Mouse (Mus musculus) cerebellum, adult 9-11 months (tissue): Measurements from ENCODE around the gene Kpna2.

ENCODE experiments used
- DNase-seq: peaks from one replicate; pipeline ENCODE4 v3.0.0; 2022

Gene Kpna2

GRCm38 (mm10) chr11:106981787-106982186 is 17.6 kb downstream of the Kpna2 start:
- DNase-seq = no peak

- peak; percentile 52 for DNase-seq
These were observed 18.9 kb downstream of the Kpna2 start for GRCm38 (mm10) chr11:106980455-106980854.

- DNase-seq = no peak
These were observed 23.1 kb downstream of the Kpna2 start for GRCm38 (mm10) chr11:106976194-106976593.

- no peak for DNase-seq
These were observed 23.7 kb downstream of the Kpna2 start for GRCm38 (mm10) chr11:106975419-106976177.

- no peak for DNase-seq
These were observed 24.9 kb downstream of the Kpna2 start for GRCm38 (mm10) chr11:106974440-106974839.

GRCm38 (mm10) chr11:106973016-106973415 is 26.3 kb downstream of the Kpna2 start:
- DNase-seq = no peak

GRCm38 (mm10) chr11:106969798-106970197 is 29.5 kb downstream of the Kpna2 start:
- DNase-seq = no peak

GRCm38 (mm10) chr11:106967630-106968029 is 31.7 kb downstream of the Kpna2 start:
- no peak for DNase-seq

GRCm38 (mm10) chr11:106965881-106966280 is 33.5 kb downstream of the Kpna2 start:
- no peak for DNase-seq

GRCm38 (mm10) chr11:106962310-106962709 is 37.0 kb downstream of the Kpna2 start:
- DNase-seq = no peak

- no peak for DNase-seq
These were observed 37.8 kb downstream of the Kpna2 start for GRCm38 (mm10) chr11:106961471-106962081.

GRCm38 (mm10) chr11:106959121-106959520 is 40.2 kb downstream of the Kpna2 start:
- DNase-seq = no peak

- DNase-seq = no peak
These were observed 40.8 kb downstream of the Kpna2 start for GRCm38 (mm10) chr11:106958407-106959071.

GRCm38 (mm10) chr11:106957271-106957980 is 41.9 kb downstream of the Kpna2 start:
- no peak for DNase-seq

GRCm38 (mm10) chr11:106954566-106954965 is 44.8 kb downstream of the Kpna2 start:
- no peak for DNase-seq

GRCm38 (mm10) chr11:106954116-106954515 is 45.2 kb downstream of the Kpna2 start:
- no peak for DNase-seq
